Mouse (Mus musculus): ENCODE data around the gene Fzd4. TPM values are rescaled to one million over a fixed set of nuclear protein-coding genes. Genes with fewer than 3 reads are reported as not detected.

Fzd4 gene
- total and polyA plus RNA-seq, 2 experiments from 2014 or later = 2.1 to 4.7 TPM

- TF ChIP-seq CTCF (IDR thresholded peaks at IDR 0.05; ENCODE audit: low read depth) = no peak
- H3K4me2 ChIP-seq (ENCODE audit: low read depth, low read length) = no peak overlapping the region
- ATAC-seq (no peak), DNase-seq (ENCODE audit: low spot score) (no peak)
- no peaks in the 10 kb centered on the region for H3K4me1 ChIP-seq (ENCODE audit: insufficient read depth, low read length)
- no peaks in the 10 kb centered on the region for H3K9me3 ChIP-seq (ENCODE audit: low read length)
- no peaks in the 10 kb centered on the region for H3K27me3 ChIP-seq (ENCODE audit: insufficient read depth, low read length)
- WGBS = 93% methylated on average over 3 of the region's 3 CpGs
- no peaks in the 10 kb centered on the region for H3K36me3 ChIP-seq (ENCODE audit: insufficient read depth, low read length)
- H3K4me3 ChIP-seq (ENCODE audit: low read length) = no peak overlapping the region
- no peak overlapping the region for H3K27ac ChIP-seq
- H3K9ac ChIP-seq (replicated peaks; ENCODE audit: low read length) = no peak overlapping the region
Measured at GRCm38 (mm10) chr7:89391281-89391680, 12.9 kb upstream of the Fzd4 start.

GRCm38 (mm10) chr7:89391831-89392230, 12.3 kb upstream of the Fzd4 start:
- no peak for ATAC-seq
- Histone ChIP-seq H3K27ac (no peak overlapping the region), H3K4me2 (ENCODE audit: low read depth, low read length) (no peak overlapping the region), H3K9me3 (ENCODE audit: low read length) (no peaks in the 10 kb centered on the region), H3K9ac (replicated peaks; ENCODE audit: low read length) (no peak overlapping the region), H3K4me1 (ENCODE audit: insufficient read depth, low read length) (no peaks in the 10 kb centered on the region), H3K4me3 (ENCODE audit: low read length) (no peak overlapping the region), H3K36me3 (ENCODE audit: insufficient read depth, low read length) (no peaks in the 10 kb centered on the region), H3K27me3 (ENCODE audit: insufficient read depth, low read length) (no peaks in the 10 kb centered on the region)
- WGBS = 79% methylated on average over 4 of the region's 4 CpGs
- DNase-seq (ENCODE audit: low spot score) = no peak
- no peak for TF ChIP-seq CTCF (IDR thresholded peaks at IDR 0.05; ENCODE audit: low read depth)

- Histone ChIP-seq H3K4me2 (ENCODE audit: low read depth, low read length) (no peak overlapping the region), H3K27me3 (ENCODE audit: insufficient read depth, low read length) (no peaks in the 10 kb centered on the region), H3K4me3 (ENCODE audit: low read length) (no peak overlapping the region), H3K4me1 (ENCODE audit: insufficient read depth, low read length) (no peaks in the 10 kb centered on the region), H3K27ac (no peak overlapping the region), H3K9me3 (ENCODE audit: low read length) (no peaks in the 10 kb centered on the region), H3K36me3 (ENCODE audit: insufficient read depth, low read length) (no peaks in the 10 kb centered on the region), H3K9ac (replicated peaks; ENCODE audit: low read length) (no peak overlapping the region)
- WGBS = 76% methylated on average over 4 of the region's 4 CpGs
- ATAC-seq = no peak
- TF ChIP-seq CTCF (IDR thresholded peaks at IDR 0.05; ENCODE audit: low read depth) = no peak
- no peak for DNase-seq (ENCODE audit: low spot score)
Measured at GRCm38 (mm10) chr7:89392388-89392787, 11.8 kb upstream of the Fzd4 start.

GRCm38 (mm10) chr7:89392825-89393224, 11.3 kb upstream of the Fzd4 start:
- no peak for DNase-seq (ENCODE audit: low spot score)
- H3K4me2 ChIP-seq (ENCODE audit: low read depth, low read length) = no peak overlapping the region
- WGBS = 96% methylated on average over 1 of the region's 1 CpGs
- H3K27me3 ChIP-seq (ENCODE audit: insufficient read depth, low read length) = no peaks in the 10 kb centered on the region
- H3K36me3 ChIP-seq (ENCODE audit: insufficient read depth, low read length) = no peaks in the 10 kb centered on the region
- ATAC-seq = no peak
- H3K9me3 ChIP-seq (ENCODE audit: low read length) = no peaks in the 10 kb centered on the region
- H3K9ac ChIP-seq (replicated peaks; ENCODE audit: low read length) = no peak overlapping the region
- peak; percentile 28; the same call in 1 of the 2 replicates for TF ChIP-seq CTCF (IDR thresholded peaks at IDR 0.05; ENCODE audit: low read depth)
- no peak overlapping the region for H3K4me3 ChIP-seq (ENCODE audit: low read length)
- no peak overlapping the region for H3K27ac ChIP-seq
- no peaks in the 10 kb centered on the region for H3K4me1 ChIP-seq (ENCODE audit: insufficient read depth, low read length)

GRCm38 (mm10) chr7:89395399-89395798, 8.8 kb upstream of the Fzd4 start:
- Histone ChIP-seq H3K36me3 (ENCODE audit: insufficient read depth, low read length) (no peaks in the 10 kb centered on the region), H3K9ac (replicated peaks; ENCODE audit: low read length) (no peak overlapping the region), H3K4me1 (ENCODE audit: insufficient read depth, low read length) (no peaks in the 10 kb centered on the region), H3K4me3 (ENCODE audit: low read length) (no peak overlapping the region), H3K27ac (no peak overlapping the region), H3K9me3 (ENCODE audit: low read length) (no peaks in the 10 kb centered on the region), H3K27me3 (ENCODE audit: insufficient read depth, low read length) (no peaks in the 10 kb centered on the region), H3K4me2 (ENCODE audit: low read depth, low read length) (no peak overlapping the region)
- 79% methylated on average over 1 of the region's 1 CpGs for WGBS
- ATAC-seq (no peak), DNase-seq (ENCODE audit: low spot score) (no peak)
- no peak for TF ChIP-seq CTCF (IDR thresholded peaks at IDR 0.05; ENCODE audit: low read depth)

GRCm38 (mm10) chr7:89396386-89396785, 7.8 kb upstream of the Fzd4 start:
- WGBS = 67% methylated on average over 8 of the region's 8 CpGs
- no peak overlapping the region for H3K4me3 ChIP-seq (ENCODE audit: low read length)
- no peaks in the 10 kb centered on the region for H3K9me3 ChIP-seq (ENCODE audit: low read length)
- H3K4me2 ChIP-seq (ENCODE audit: low read depth, low read length) = no peak overlapping the region
- H3K27ac ChIP-seq = no peak overlapping the region
- no peak for TF ChIP-seq CTCF (IDR thresholded peaks at IDR 0.05; ENCODE audit: low read depth)
- H3K36me3 ChIP-seq (ENCODE audit: insufficient read depth, low read length) = no peaks in the 10 kb centered on the region
- no peaks in the 10 kb centered on the region for H3K27me3 ChIP-seq (ENCODE audit: insufficient read depth, low read length)
- ATAC-seq = no peak
- H3K9ac ChIP-seq (replicated peaks; ENCODE audit: low read length) = no peak overlapping the region
- no peaks in the 10 kb centered on the region for H3K4me1 ChIP-seq (ENCODE audit: insufficient read depth, low read length)
- no peak for DNase-seq (ENCODE audit: low spot score)

- WGBS = 76% methylated on average over 3 of the region's 3 CpGs
- no peaks in the 10 kb centered on the region for H3K4me1 ChIP-seq (ENCODE audit: insufficient read depth, low read length)
- no peak for DNase-seq (ENCODE audit: low spot score)
- no peak overlapping the region for H3K4me2 ChIP-seq (ENCODE audit: low read depth, low read length)
- no peak for TF ChIP-seq CTCF (IDR thresholded peaks at IDR 0.05; ENCODE audit: low read depth)
- no peaks in the 10 kb centered on the region for H3K27me3 ChIP-seq (ENCODE audit: insufficient read depth, low read length)
- H3K27ac ChIP-seq = no peak overlapping the region
- H3K4me3 ChIP-seq (ENCODE audit: low read length) = no peak overlapping the region
- no peaks in the 10 kb centered on the region for H3K9me3 ChIP-seq (ENCODE audit: low read length)
- ATAC-seq = no peak
- H3K9ac ChIP-seq (replicated peaks; ENCODE audit: low read length) = no peak overlapping the region
- no peaks in the 10 kb centered on the region for H3K36me3 ChIP-seq (ENCODE audit: insufficient read depth, low read length)
Measured at GRCm38 (mm10) chr7:89397837-89398534, 6.2 kb upstream of the Fzd4 start.

Measured in hindbrain, postnatal 0 days (tissue).